Mouse (Mus musculus): ENCODE data around the gene Sycp2. TPM values are rescaled to one million over a fixed set of nuclear protein-coding genes. Genes with fewer than 3 reads are reported as not detected.
"Not testable (repeated sequence)": the region's sequence is repeated elsewhere in the genome, so short reads cannot be mapped to it uniquely, and the experiment has no call there.

Sycp2 gene
- total RNA-seq, 2 experiments from 2014 or later: 0.11 to 0.20 TPM

DNA sequence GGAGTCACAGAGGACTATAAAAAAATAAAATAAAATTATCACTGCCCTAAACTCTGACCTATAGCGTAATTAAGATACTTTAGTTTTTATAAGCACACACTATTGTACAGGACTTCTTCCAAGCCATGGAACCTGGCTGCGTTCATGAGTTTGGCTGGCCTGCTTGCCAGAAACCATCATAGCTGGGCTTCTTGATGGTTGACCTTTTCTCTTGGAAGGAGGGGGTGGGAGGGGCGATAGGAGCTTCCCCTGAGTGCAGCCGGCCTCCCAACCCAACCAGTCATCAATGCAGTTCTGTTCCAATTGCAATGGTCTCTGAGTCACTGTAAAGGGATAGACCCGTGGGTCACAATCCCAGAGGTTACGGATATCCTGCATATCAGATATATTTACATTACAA, 2.8 kb upstream of the Sycp2 start:
- H3K27ac ChIP-seq: peak overlapping the region; percentile 49; the same call in 1 of the 2 replicates
- intact Hi-C loops (cut with DNase I): loop anchor here (5.0 kb wide), 1 partner anchor 82 kb away; no protein-coding TSS in a partner anchor
- TF ChIP-seq CTCF (IDR thresholded peaks at IDR 0.05): no peak
- DNase-seq: peak; percentile 44
- H3K4me3 ChIP-seq: no peak overlapping the region

DNA sequence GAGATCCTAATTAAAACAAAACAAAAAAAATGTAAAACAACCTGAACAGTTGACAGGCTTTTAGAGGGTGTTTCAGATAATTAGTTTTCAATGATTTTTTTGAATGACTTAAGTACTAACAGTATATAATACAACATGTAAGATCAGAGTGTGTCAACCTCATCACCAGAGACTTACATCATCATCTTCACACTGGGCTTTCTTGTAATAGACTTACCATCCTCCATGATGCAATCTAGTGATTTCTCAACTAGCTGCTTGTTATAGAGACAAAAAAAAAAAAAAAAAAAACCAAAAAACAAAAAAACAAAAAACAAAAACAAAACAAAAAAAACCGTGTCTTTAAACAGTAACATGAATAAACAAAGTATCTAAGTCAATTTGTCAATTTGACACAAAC, 1.5 kb upstream of the Sycp2 start:
- Histone ChIP-seq H3K27ac (no peak overlapping the region), H3K4me3 (no peak overlapping the region)
- intact Hi-C loops (cut with DNase I): no loop called here
- no peak for TF ChIP-seq CTCF (IDR thresholded peaks at IDR 0.05)
- DNase-seq: no peak

DNA sequence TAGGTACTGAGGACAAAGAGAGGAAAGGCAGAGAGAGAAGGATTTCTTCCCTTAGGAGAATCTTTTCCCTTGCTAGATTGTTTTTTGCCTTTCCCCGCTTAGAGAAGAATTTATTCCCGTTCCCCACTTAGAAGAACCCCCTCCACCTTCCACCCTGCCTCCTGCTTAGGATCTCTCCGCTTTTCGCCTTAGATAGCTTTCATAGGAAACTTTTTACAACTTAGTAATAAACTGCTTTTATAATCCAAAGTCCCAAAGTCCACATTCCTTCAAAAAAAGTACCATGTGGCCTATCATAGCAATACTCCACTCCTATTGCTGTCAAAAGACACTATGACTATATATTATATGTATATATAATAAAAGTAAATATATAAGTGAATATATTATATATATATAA, 64.9 kb downstream of the Sycp2 start:
- DNase-seq: no peak
- H3K27ac ChIP-seq: no peak overlapping the region
- intact Hi-C loops (cut with DNase I): no loop called here
- no peak overlapping the region for H3K4me3 ChIP-seq
- TF ChIP-seq CTCF (IDR thresholded peaks at IDR 0.05): no peak

- intact Hi-C loops (cut with DNase I); H3K4me3 ChIP-seq; H3K27ac ChIP-seq; DNase-seq: not testable (repeated sequence)
Measured at GRCm38 (mm10) chr2:178342105-178342504, 65.4 kb downstream of the Sycp2 start.

DNA sequence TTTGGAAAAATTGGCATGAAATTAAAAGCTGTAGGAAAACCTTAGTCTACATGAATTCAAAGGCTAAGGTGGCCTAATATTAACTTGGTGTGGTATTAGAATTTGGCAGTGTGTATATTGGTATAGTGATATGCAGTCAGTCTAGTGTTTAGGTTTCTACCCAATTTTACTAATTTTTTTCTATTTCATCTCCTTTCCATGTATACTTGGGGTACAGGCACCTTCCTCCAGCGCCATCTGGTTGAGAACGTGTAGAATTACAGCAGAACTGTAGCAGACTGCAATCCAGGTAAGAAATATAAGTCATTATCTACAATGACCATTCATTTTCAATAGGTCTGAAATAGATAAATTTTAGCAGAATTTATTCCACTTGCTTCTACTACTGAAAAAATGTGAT, 68.4 kb downstream of the Sycp2 start:
- peak; percentile 51 for TF ChIP-seq CTCF (IDR thresholded peaks at IDR 0.05)
- intact Hi-C loops (cut with DNase I): loop anchor here (2.0 kb wide), 1 partner anchor 52 kb away; no protein-coding TSS in a partner anchor
- no peak overlapping the region for H3K4me3 ChIP-seq
- no peak overlapping the region for H3K27ac ChIP-seq
- DNase-seq: no peak

GRCm38 (mm10) chr2:178337878-178338277, 69.6 kb downstream of the Sycp2 start:
- peak; percentile 59 for TF ChIP-seq CTCF (IDR thresholded peaks at IDR 0.05)
- intact Hi-C loops (cut with DNase I): loop anchor here (2.0 kb wide), 1 partner anchor 51 kb away; no protein-coding TSS in a partner anchor
- H3K4me3 ChIP-seq: no peak overlapping the region

GRCm38 (mm10) chr2:178329986-178330385, 77.5 kb downstream of the Sycp2 start:
- Histone ChIP-seq H3K27ac (no peak overlapping the region), H3K4me3 (no peak overlapping the region)
- intact Hi-C loops (cut with DNase I): no loop called here
- TF ChIP-seq CTCF (IDR thresholded peaks at IDR 0.05): no peak
- DNase-seq: no peak

More at GRCm38 (mm10) chr2:178337878-178338277, 69.6 kb downstream of the Sycp2 start:
- no peak overlapping the region for H3K27ac ChIP-seq
- DNase-seq: no peak

DNA sequence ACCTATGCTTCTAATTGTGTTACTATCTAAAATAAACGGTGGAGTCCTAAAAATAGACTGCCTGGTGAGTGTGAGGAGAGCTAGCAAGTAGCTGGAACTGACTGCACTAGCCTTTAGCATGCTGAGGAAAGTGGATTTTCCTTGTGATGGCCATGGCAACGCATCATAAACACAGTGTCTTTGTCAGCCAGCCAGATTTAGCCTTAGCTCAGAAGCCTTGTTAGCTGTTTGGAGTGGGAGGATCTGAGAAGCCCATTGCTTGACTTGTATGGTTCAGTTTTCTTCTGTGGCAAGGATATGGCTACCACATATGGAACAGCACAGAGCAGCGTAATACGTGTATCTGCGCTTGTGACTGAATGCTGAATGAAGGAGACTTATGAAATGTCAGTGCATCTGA, 77.9 kb downstream of the Sycp2 start:
- no peak overlapping the region for H3K27ac ChIP-seq
- DNase-seq: no peak
- intact Hi-C loops (cut with DNase I): no loop called here
- TF ChIP-seq CTCF (IDR thresholded peaks at IDR 0.05): no peak
- no peak overlapping the region for H3K4me3 ChIP-seq

DNA sequence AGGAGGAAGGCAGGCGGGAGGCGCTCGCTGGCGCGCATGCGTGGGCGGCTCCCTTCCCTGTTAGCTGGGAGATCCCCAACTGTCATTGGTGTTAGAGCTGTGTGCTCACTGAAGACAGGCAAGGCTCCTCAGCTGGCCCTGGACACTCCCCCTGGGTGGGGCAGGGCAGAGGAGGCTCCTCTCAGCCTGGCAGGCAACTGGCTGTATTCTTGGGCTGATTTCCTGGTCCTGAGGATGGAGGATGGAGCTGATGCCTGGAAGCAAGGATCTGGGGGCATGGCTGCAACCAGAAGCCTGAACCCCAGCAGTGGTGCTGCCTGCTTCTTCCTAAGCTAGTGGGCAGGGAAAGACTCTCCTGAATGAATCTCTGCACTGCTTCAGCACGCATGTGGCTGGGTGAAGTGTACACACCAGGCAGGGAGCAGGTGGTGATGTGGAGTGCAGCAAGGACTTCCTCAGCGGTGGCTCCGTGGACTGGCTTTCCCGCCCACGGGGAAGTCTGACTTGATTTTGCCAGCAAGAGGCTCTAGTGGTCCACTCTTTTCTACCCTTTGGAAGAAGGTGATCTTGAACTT, 79.9 kb downstream of the Sycp2 start:
- H3K27ac ChIP-seq: no peak overlapping the region
- DNase-seq: peak; percentile 61
- H3K4me3 ChIP-seq: peak overlapping the region; percentile 38; the same call in 1 of the 2 replicates
- intact Hi-C loops (cut with DNase I): no loop called here
- TF ChIP-seq CTCF (IDR thresholded peaks at IDR 0.05): no peak

GRCm38 (mm10) chr2:178326750-178327465, 80.6 kb downstream of the Sycp2 start:
- Histone ChIP-seq H3K27ac (no peak overlapping the region), H3K4me3 (peak overlapping the region; percentile 38)
- no peak for DNase-seq
- intact Hi-C loops (cut with DNase I): no loop called here
- no peak for TF ChIP-seq CTCF (IDR thresholded peaks at IDR 0.05)

- DNase-seq: no peak
- intact Hi-C loops (cut with DNase I): no loop called here
- TF ChIP-seq CTCF (IDR thresholded peaks at IDR 0.05): no peak
- no peak overlapping the region for H3K4me3 ChIP-seq
- H3K27ac ChIP-seq: no peak overlapping the region
Measured at GRCm38 (mm10) chr2:178326067-178326466, 81.4 kb downstream of the Sycp2 start.

DNA sequence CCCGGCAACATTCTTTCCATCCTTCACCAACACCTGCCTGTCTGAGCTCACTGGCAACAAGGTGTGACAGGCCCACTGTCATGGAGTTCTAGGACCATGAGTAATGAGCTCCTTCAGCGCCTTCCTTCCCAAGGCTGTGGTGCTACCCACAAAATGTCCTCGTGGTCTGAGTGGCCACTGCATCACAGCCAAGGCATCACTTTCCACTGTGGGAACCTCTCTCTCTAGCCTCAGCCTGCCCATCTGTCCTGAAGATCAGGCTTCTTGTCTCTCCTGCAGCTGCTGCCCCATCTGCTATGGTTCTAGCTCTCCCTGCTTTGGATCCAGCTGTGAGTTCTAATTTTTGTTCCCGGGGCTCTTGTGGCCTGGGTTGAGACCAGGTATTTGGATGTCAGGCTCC, 82.7 kb downstream of the Sycp2 start:
- Histone ChIP-seq H3K27ac (no peak overlapping the region), H3K4me3 (no peak overlapping the region)
- intact Hi-C loops (cut with DNase I): no loop called here
- DNase-seq: no peak
- no peak for TF ChIP-seq CTCF (IDR thresholded peaks at IDR 0.05)

GRCm38 (mm10) chr2:178324410-178324809, 83.1 kb downstream of the Sycp2 start:
- Histone ChIP-seq H3K4me3 (no peak overlapping the region), H3K27ac (no peak overlapping the region)
- intact Hi-C loops (cut with DNase I): no loop called here
- DNase-seq: no peak
- TF ChIP-seq CTCF (IDR thresholded peaks at IDR 0.05): no peak

- Histone ChIP-seq H3K27ac (no peak overlapping the region), H3K4me3 (no peak overlapping the region)
- no peak for DNase-seq
- intact Hi-C loops (cut with DNase I): no loop called here
- no peak for TF ChIP-seq CTCF (IDR thresholded peaks at IDR 0.05)
Measured at GRCm38 (mm10) chr2:178321271-178321670, 86.2 kb downstream of the Sycp2 start.
